Mouse (Mus musculus) ES-E14 (cell line): ENCODE measurements at regions not wholly inside any gene's neighbourhood (a gene's known extent, or its start where the extent isn't known, plus 50 kb on each side); places are given as distances from the start of the nearest gene placed in this dataset.

Experiments
- DNase-seq: peaks from one replicate; pipeline ENCODE4 v3.0.0-alpha.2; 2013; ENCODE audit warnings: low read depth, low spot score
- H3K27ac ChIP-seq: 2 replicates; pipeline ENCODE4 v1.5.1; 2012; ENCODE audit warnings: low read depth, mild to moderate bottlenecking, low read length, moderate library complexity, mixed read lengths; ENCODE audit not compliant: poor library complexity, insufficient read depth, severe bottlenecking
- H3K36me3 ChIP-seq: 2 replicates; pipeline ENCODE4 v1.6.1; 2012; ENCODE audit warnings: mild to moderate bottlenecking, low read length, moderate library complexity, mixed read lengths; ENCODE audit not compliant: control insufficient read depth, poor library complexity, insufficient read depth, severe bottlenecking
- H3K4me1 ChIP-seq, 2 experiments: fragments of 150-350 bp in 1 of 2; sonication (generic) in 1 of 2; 2 replicates each; pipeline ENCODE4 v1.6.1; 2012; ENCODE audit warnings: low read length in 2 of 2, mild to moderate bottlenecking in 1 of 2, mixed read lengths in 1 of 2; ENCODE audit not compliant: control insufficient read depth in 2 of 2, insufficient read depth in 2 of 2, poor library complexity in 1 of 2
- H3K4me3 ChIP-seq, 2 experiments: fragments of 150-350 bp in 1 of 2; sonication (generic) in 1 of 2; 2 replicates each; pipeline ENCODE4 v1.5.1; 2012; ENCODE audit warnings: low read length in 2 of 2, low read depth in 1 of 2, mild to moderate bottlenecking in 1 of 2, mixed read lengths in 1 of 2; ENCODE audit not compliant: insufficient read depth in 1 of 2, poor library complexity in 1 of 2, severe bottlenecking in 1 of 2
- H3K9ac ChIP-seq: 2 replicates; pipeline ENCODE4 v1.6.1; 2012; ENCODE audit warnings: low read depth, mild to moderate bottlenecking, low read length, mixed read lengths; ENCODE audit not compliant: poor library complexity, insufficient read depth, severe bottlenecking
- H3K9me3 ChIP-seq: fragments of 150-350 bp; sonication (generic); 2 replicates; pipeline ENCODE4 v1.6.1; 2012; ENCODE audit warnings: low read depth, mild to moderate bottlenecking, low read length; ENCODE audit not compliant: control insufficient read depth, insufficient read depth
- CHD2 ChIP-seq: IDR thresholded peaks from 2 replicates; pipeline ENCODE4 v1.6.1; 2014; ENCODE audit warnings: mild to moderate bottlenecking, low read depth, low read length, inconsistent platforms
- HCFC1 ChIP-seq: IDR thresholded peaks from 2 replicates; pipeline ENCODE4 v1.6.1; 2012; ENCODE audit warnings: low read length, inconsistent platforms, borderline replicate concordance; ENCODE audit not compliant: insufficient read depth
- MAFK ChIP-seq: IDR thresholded peaks from 2 replicates; pipeline ENCODE4 v1.6.1; 2014; ENCODE audit warnings: mild to moderate bottlenecking, low read depth, low read length, inconsistent platforms; ENCODE audit not compliant: insufficient read depth
- ZC3H11A ChIP-seq: IDR thresholded peaks from 2 replicates; pipeline ENCODE4 v1.6.1; 2012; ENCODE audit warnings: low read depth, mild to moderate bottlenecking, inconsistent platforms, low read length, borderline replicate concordance
- ZNF384 ChIP-seq: IDR thresholded peaks from 2 replicates; pipeline ENCODE4 v1.6.1; 2012; ENCODE audit warnings: low read depth, low read length, inconsistent platforms
- in situ Hi-C, 2 experiments: fragments of 600-800 bp; cut with MboI; formaldehyde crosslinking; loops; one replicate each; pipeline ENCODE4 v1.15.1; 2025; ENCODE audit warnings: low sequenced_read_pairs in 2 of 2, inconsistent platforms in 1 of 2; ENCODE audit not compliant: unreplicated experiment in 2 of 2

- no peak overlapping the region for H3K9ac ChIP-seq
- in situ Hi-C loops = no loop called here
- H3K4me3 ChIP-seq = no peak overlapping the region
- H3K27ac ChIP-seq = no peak overlapping the region
- H3K4me1 ChIP-seq = no peaks in the 10 kb centered on the region
- peak; percentile 91 for DNase-seq
- no peak for TF ChIP-seq CHD2
- TF ChIP-seq ZC3H11A = no peak
- TF ChIP-seq ZNF384 = no peak
- no peak for TF ChIP-seq HCFC1
- no peak for TF ChIP-seq MAFK
- no peaks in the 10 kb centered on the region for H3K36me3 ChIP-seq
- no peaks in the 10 kb centered on the region for H3K9me3 ChIP-seq
Observed at GRCm38 (mm10) chr1:102628061-102628460, 2140.3 kb upstream of the Cdh20 start.

DNA sequence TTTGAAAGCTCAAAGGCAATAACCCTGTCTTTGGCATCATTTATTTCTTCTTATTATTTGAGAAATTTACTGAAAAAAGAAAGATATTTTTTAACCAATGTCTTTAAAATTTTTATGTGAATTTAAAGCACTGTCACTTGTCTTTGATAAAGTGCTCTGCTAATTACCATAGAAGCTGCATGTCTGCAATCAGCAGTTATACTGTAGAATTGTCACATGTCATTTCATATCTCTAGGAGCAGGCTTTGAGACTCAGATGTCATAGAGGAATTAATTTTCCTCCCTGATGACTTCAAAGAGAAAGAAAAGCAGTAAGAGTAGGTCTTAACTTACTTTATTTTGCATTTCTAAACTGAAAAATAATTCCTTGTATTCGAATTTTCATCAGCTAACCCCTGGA, 2123.9 kb upstream of the Cdh20 start:
- no peak for TF ChIP-seq ZNF384
- no peak for TF ChIP-seq CHD2
- TF ChIP-seq HCFC1 = no peak
- no peak for TF ChIP-seq ZC3H11A
- no peak for TF ChIP-seq MAFK
- H3K27ac ChIP-seq = no peak overlapping the region
- H3K36me3 ChIP-seq = no peaks in the 10 kb centered on the region
- H3K9ac ChIP-seq = no peak overlapping the region
- no peak for DNase-seq
- no peak overlapping the region for H3K4me3 ChIP-seq
- no peaks in the 10 kb centered on the region for H3K4me1 ChIP-seq
- in situ Hi-C loops = no loop called here
- no peaks in the 10 kb centered on the region for H3K9me3 ChIP-seq

DNA sequence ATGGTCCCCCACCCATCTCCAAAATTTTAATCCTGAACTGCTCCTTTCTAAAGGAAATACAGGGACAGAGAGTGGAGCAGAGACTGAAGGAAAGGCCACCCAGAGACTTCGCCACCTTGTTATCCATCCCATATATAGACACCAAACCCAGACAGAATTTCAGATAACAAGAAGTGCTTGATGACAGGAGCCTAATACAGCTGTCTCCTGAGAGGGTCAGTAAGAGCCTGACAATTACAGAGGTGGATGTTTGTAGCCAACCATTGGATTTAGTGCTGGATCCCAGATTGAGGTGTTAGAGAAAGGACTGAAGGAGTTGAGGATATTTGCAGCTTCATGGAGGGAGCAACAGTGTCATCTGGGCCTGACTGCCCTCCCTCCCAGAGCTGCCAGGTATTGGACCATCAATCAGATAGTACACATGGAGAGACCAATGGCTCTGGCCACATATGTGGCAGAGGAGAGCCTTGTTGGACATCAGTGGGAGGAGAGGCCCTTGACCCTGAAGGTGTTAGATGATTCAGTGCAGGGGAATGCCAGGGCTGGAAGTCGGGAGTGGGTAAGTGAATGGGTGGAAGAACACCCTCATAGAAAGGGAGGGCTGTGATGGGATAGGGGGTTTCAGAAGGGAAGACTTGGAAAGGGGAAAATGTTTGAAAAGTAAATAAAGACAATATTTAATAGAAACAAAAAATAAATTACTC, 2080.8 kb upstream of the Cdh20 start:
- no peak for DNase-seq

GRCm38 (mm10) chr1:102716459-102716858, 2051.9 kb upstream of the Cdh20 start:
- TF ChIP-seq CHD2 = no peak
- no peak for TF ChIP-seq ZNF384
- TF ChIP-seq HCFC1 = no peak
- TF ChIP-seq MAFK = no peak
- TF ChIP-seq ZC3H11A = no peak
- in situ Hi-C loops = no loop called here
- Histone ChIP-seq H3K4me1 (no peaks in the 10 kb centered on the region), H3K27ac (no peak overlapping the region), H3K9ac (no peak overlapping the region), H3K4me3 (no peak overlapping the region), H3K9me3 (no peaks in the 10 kb centered on the region), H3K36me3 (no peaks in the 10 kb centered on the region)
- DNase-seq = no peak

More for the DNA sequence above, 2080.8 kb upstream of the Cdh20 start:
- no peak for TF ChIP-seq ZC3H11A
- TF ChIP-seq ZNF384 = no peak
- no peaks in the 10 kb centered on the region for H3K4me1 ChIP-seq
- in situ Hi-C loops = no loop called here
- H3K36me3 ChIP-seq = no peaks in the 10 kb centered on the region
- H3K4me3 ChIP-seq = no peak overlapping the region
- no peak overlapping the region for H3K27ac ChIP-seq
- H3K9me3 ChIP-seq = no peaks in the 10 kb centered on the region
- no peak overlapping the region for H3K9ac ChIP-seq

GRCm38 (mm10) chr1:102733991-102734390, 2034.3 kb upstream of the Cdh20 start:
- Histone ChIP-seq H3K27ac (no peak overlapping the region), H3K9ac (no peak overlapping the region), H3K9me3 (no peaks in the 10 kb centered on the region), H3K4me3 (no peak overlapping the region), H3K4me1 (no peaks in the 10 kb centered on the region), H3K36me3 (no peaks in the 10 kb centered on the region)
- in situ Hi-C loops = no loop called here
- no peak for TF ChIP-seq ZC3H11A
- TF ChIP-seq HCFC1 = no peak
- TF ChIP-seq MAFK = no peak
- TF ChIP-seq ZNF384 = no peak
- no peak for TF ChIP-seq CHD2
- no peak for DNase-seq
